Comparison of ENCODE assay signal across 7 mouse cellular contexts in genomic region chr7:117381188-117381981, GRCm38 (mm10). TPM values are rescaled to one million over a fixed set of nuclear protein-coding genes. Genes with fewer than 3 reads are reported as not detected.
DNase-seq lines count a peak whose midpoint lies in the region; ATAC-seq lines count a peak whose summit lies in the region.

No protein-coding gene starts in this region.

- H3K9me3 ChIP-seq in heart, embryonic 13.5 days: no peaks in the 10 kb centered on the region
- no peaks in the 10 kb centered on the region for H3K9me3 ChIP-seq in limb, embryonic 11.5 days (ENCODE audit: control insufficient read depth, low read length)
- no peaks in the 10 kb centered on the region for H3K9me3 ChIP-seq in midbrain, embryonic 12.5 days
- no peaks in the 10 kb centered on the region for H3K9me3 ChIP-seq in stomach, embryonic 15.5 days

- H3K4me2 ChIP-seq in heart, embryonic 13.5 days: peak overlapping the region; percentile 90
- peak overlapping the region; percentile 83 for H3K4me2 ChIP-seq in limb, embryonic 11.5 days (ENCODE audit: low read depth, severe bottlenecking)
- H3K4me2 ChIP-seq in midbrain, embryonic 12.5 days (replicated peaks): peak overlapping the region; percentile 70
- peak overlapping the region; percentile 95 for H3K4me2 ChIP-seq in stomach, embryonic 15.5 days

- under 1% methylated on average over 61 of the region's 64 CpGs for WGBS in heart, embryonic 13.5 days
- WGBS in limb, embryonic 11.5 days: under 1% methylated on average over 44 of the region's 64 CpGs
- under 1% methylated on average over 63 of the region's 64 CpGs for WGBS in midbrain, embryonic 12.5 days
- under 1% methylated on average over 63 of the region's 64 CpGs for WGBS in stomach, embryonic 15.5 days

- peak; percentile 31; the same call in 1 of the 2 replicates for ATAC-seq in heart, embryonic 13.5 days (ENCODE audit: extremely low read depth, insufficient number of reproducible peaks, low FRiP score, low TSS enrichment)
- peak; percentile 69 for ATAC-seq in limb, embryonic 11.5 days (ENCODE audit: insufficient number of reproducible peaks, low FRiP score, low TSS enrichment, low read depth)
- peak; percentile 78 for ATAC-seq in midbrain, embryonic 12.5 days (ENCODE audit: low FRiP score, low read depth)
- peak; percentile 53 for ATAC-seq in stomach, embryonic 15.5 days (ENCODE audit: insufficient read depth, low FRiP score, low read depth)

- H3K9ac ChIP-seq in heart, embryonic 13.5 days: peak overlapping the region; percentile 90
- H3K9ac ChIP-seq in limb, embryonic 11.5 days (ENCODE audit: low read length): peak overlapping the region; percentile 80
- H3K9ac ChIP-seq in midbrain, embryonic 12.5 days (replicated peaks): peak overlapping the region; percentile 74
- H3K9ac ChIP-seq in stomach, embryonic 15.5 days: peak overlapping the region; percentile 61

- peak; percentile 45 for DNase-seq in CD4-positive helper T cell, adult 2 months (ENCODE audit: low read depth, low spot score)
- peak; percentile 22 for DNase-seq in ES-CJ7 (ENCODE audit: low read depth, low spot score)
- peak; percentile 78 for DNase-seq in embryo, embryonic 11 days
- peak; percentile 74 for DNase-seq in limb, embryonic 11.5 days (ENCODE audit: low spot score)

- peak overlapping the region; percentile 80 for H3K27ac ChIP-seq in heart, embryonic 13.5 days (replicated peaks)
- peak overlapping the region; percentile 69; the same call in 1 of the 2 replicates for H3K27ac ChIP-seq in limb, embryonic 11.5 days (replicated peaks; ENCODE audit: low read depth, low read length)
- H3K27ac ChIP-seq in midbrain, embryonic 12.5 days (replicated peaks): peak overlapping the region; percentile 76
- H3K27ac ChIP-seq in stomach, embryonic 15.5 days: peak overlapping the region; percentile 79

- peaks cover 44% of the 10 kb centered on the region for H3K4me1 ChIP-seq in heart, embryonic 13.5 days
- peaks cover 10% of the 10 kb centered on the region for H3K4me1 ChIP-seq in limb, embryonic 11.5 days (ENCODE audit: control insufficient read depth, insufficient read depth, low read length)
- H3K4me1 ChIP-seq in midbrain, embryonic 12.5 days: peaks cover 26% of the 10 kb centered on the region
- H3K4me1 ChIP-seq in stomach, embryonic 15.5 days: peaks cover 15% of the 10 kb centered on the region; the same call in 1 of the 2 replicates

- H3K27me3 ChIP-seq in heart, embryonic 13.5 days (replicated peaks): no peaks in the 10 kb centered on the region; the same call in 1 of the 2 replicates
- H3K27me3 ChIP-seq in limb, embryonic 11.5 days (ENCODE audit: control insufficient read depth, insufficient read depth, low read length): no peaks in the 10 kb centered on the region
- H3K27me3 ChIP-seq in midbrain, embryonic 12.5 days: peaks cover 37% of the 10 kb centered on the region
- H3K27me3 ChIP-seq in stomach, embryonic 15.5 days (replicated peaks): peaks cover 3% of the 10 kb centered on the region; the same call in 1 of the 2 replicates

- no peaks in the 10 kb centered on the region for H3K36me3 ChIP-seq in heart, embryonic 13.5 days
- H3K36me3 ChIP-seq in limb, embryonic 11.5 days (ENCODE audit: control insufficient read depth, insufficient read depth, low read length): no peaks in the 10 kb centered on the region
- H3K36me3 ChIP-seq in midbrain, embryonic 12.5 days: no peaks in the 10 kb centered on the region
- no peaks in the 10 kb centered on the region for H3K36me3 ChIP-seq in stomach, embryonic 15.5 days

- peak overlapping the region; percentile 89 for H3K4me3 ChIP-seq in heart, embryonic 13.5 days
- H3K4me3 ChIP-seq in limb, embryonic 11.5 days (ENCODE audit: low read depth, low read length): peak overlapping the region; percentile 70
- H3K4me3 ChIP-seq in midbrain, embryonic 12.5 days: peak overlapping the region; percentile 74
- peak overlapping the region; percentile 84 for H3K4me3 ChIP-seq in stomach, embryonic 15.5 days (replicated peaks)

RNA-seq across cellular contexts. Expression of gene Xylt1, which starts 0.6 kb away (rescaled TPM):
- 0.66 and 0.94 TPM in 2 replicates for polyA plus RNA-seq in heart, embryonic 13.5 days (2015; fragmentation: Nextera tagmentation; extraction: Ambion mirVana)
- polyA plus RNA-seq in limb, embryonic 11.5 days (2014; fragmentation: Nextera tagmentation; extraction: Ambion mirVana): 1.4 and 1.6 TPM in 2 replicates
- polyA plus RNA-seq in midbrain, embryonic 12.5 days (2016; fragmentation: Nextera tagmentation; extraction: Ambion mirVana): 1.2 and 2.1 TPM in 2 replicates
- 0.99 and 1.1 TPM in 2 replicates for polyA plus RNA-seq in stomach, embryonic 15.5 days (2015; fragmentation: Nextera tagmentation; extraction: Ambion mirVana)

Comparison
In these comparisons a context has a peak if more than half of its experiments do, and no peak if none do; other contexts are left out.
1. Peak in every context shown above with its lines: DNase-seq, ATAC-seq, H3K4me3 ChIP-seq and H3K27ac ChIP-seq.
2. DNase-seq: peak in every context shown above with its lines; median percentile 78 in embryo, embryonic 11 days; 74 in limb, embryonic 11.5 days; 45 in CD4-positive helper T cell, adult 2 months; 22 in ES-CJ7.